In the genomic region with DNA sequence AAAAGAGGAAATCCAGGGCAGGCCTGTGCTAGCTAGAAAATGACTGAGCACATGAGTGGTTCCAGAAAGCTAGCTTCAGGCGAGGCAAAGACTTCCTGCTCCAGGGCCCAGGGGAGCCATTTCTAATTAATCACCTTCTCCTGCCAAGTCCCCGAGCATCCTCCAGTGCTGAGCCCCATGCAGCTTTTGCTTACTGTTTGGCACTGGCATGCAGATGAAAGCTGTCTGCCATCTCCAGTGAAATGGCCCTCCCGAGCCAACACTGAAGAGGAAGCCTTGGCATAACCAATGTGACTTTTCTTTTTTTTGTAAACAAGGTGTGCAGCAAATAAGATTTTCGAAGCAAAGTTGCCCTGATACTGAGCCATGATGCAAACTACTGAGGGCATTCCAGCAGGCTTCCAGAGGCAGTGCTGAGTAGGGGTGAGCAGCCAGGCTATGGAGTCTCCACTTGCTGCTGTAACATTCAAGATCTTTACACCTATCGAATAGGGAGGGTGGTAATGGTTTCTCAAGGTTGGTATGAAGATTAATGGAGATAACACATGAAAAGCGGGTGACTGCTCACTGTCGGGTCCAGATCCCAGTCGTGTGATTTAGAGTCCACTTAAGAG, we compare ENCODE assay signal across 8 mouse cellular contexts.
DNase-seq lines count a peak whose midpoint lies in the region; ATAC-seq lines count a peak whose summit lies in the region.
"Had no signal": no experiment of that assay in that cellular context is flagged by ENCODE, and none has a peak within 500 bp of the region (broad histone marks: within the 10 kb centered on the region; RNA-seq: fewer than 3 reads in every experiment).

No protein-coding gene starts in this region.

- no peaks in the 10 kb centered on the region for H3K36me3 ChIP-seq in midbrain, embryonic 14.5 days (ENCODE audit: control insufficient read depth, insufficient read depth, low read length)
- H3K36me3 ChIP-seq in midbrain, embryonic 16.5 days (ENCODE audit: control insufficient read depth, insufficient read depth, low read length) = no peaks in the 10 kb centered on the region
- no peaks in the 10 kb centered on the region for H3K36me3 ChIP-seq in hindbrain, embryonic 15.5 days
- H3K36me3 ChIP-seq: heart, embryonic 13.5 days had no signal

- H3K9me3 ChIP-seq in midbrain, embryonic 14.5 days (ENCODE audit: control insufficient read depth, low read length) = no peaks in the 10 kb centered on the region
- H3K9me3 ChIP-seq in midbrain, embryonic 16.5 days (replicated peaks; ENCODE audit: control insufficient read depth, low read length, poor library complexity, severe bottlenecking) = no peaks in the 10 kb centered on the region
- H3K9me3 ChIP-seq in hindbrain, embryonic 15.5 days = no peaks in the 10 kb centered on the region
- H3K9me3 ChIP-seq: heart, embryonic 13.5 days had no signal

- H3K4me1 ChIP-seq in midbrain, embryonic 14.5 days (ENCODE audit: control insufficient read depth, insufficient read depth, low read length) = 0 out of 2 replicates have a peak, but pooled peaks cover 4% of the 10 kb centered on the region
- no peaks in the 10 kb centered on the region for H3K4me1 ChIP-seq in midbrain, embryonic 16.5 days (ENCODE audit: control insufficient read depth, insufficient read depth, low read length)
- peaks cover 5% of the 10 kb centered on the region; the same call in 1 of the 2 replicates for H3K4me1 ChIP-seq in hindbrain, embryonic 15.5 days (replicated peaks)
- H3K4me1 ChIP-seq: heart, embryonic 13.5 days had no signal

- no peak overlapping the region for H3K9ac ChIP-seq in midbrain, embryonic 14.5 days (replicated peaks; ENCODE audit: low read length)
- H3K9ac ChIP-seq in midbrain, embryonic 16.5 days (ENCODE audit: low read depth, low read length) = no peak overlapping the region
- no peak overlapping the region for H3K9ac ChIP-seq in hindbrain, embryonic 15.5 days
- H3K9ac ChIP-seq: heart, embryonic 13.5 days had no signal

- DNase-seq in midbrain, embryonic 14.5 days = peak; percentile 45
- DNase-seq in cerebellum, adult 9-10 months = peak; percentile 61
- peak; percentile 26 for DNase-seq in retina, embryonic 14.5 days (ENCODE audit: low spot score)
- no peak for DNase-seq in frontal cortex, postnatal 14 days (ENCODE audit: low spot score in 2 of 2)
- no peak for DNase-seq in ovary, postnatal 10 days (ENCODE audit: low spot score)

- no peaks in the 10 kb centered on the region for H3K27me3 ChIP-seq in midbrain, embryonic 14.5 days (ENCODE audit: control insufficient read depth, insufficient read depth, low read length)
- no peaks in the 10 kb centered on the region for H3K27me3 ChIP-seq in midbrain, embryonic 16.5 days (ENCODE audit: control insufficient read depth, insufficient read depth, low read depth, low read length)
- no peaks in the 10 kb centered on the region for H3K27me3 ChIP-seq in hindbrain, embryonic 15.5 days
- H3K27me3 ChIP-seq: heart, embryonic 13.5 days had no signal

- H3K4me2 ChIP-seq in midbrain, embryonic 14.5 days (ENCODE audit: low read length) = no peak overlapping the region
- H3K4me2 ChIP-seq in midbrain, embryonic 16.5 days (ENCODE audit: low read length) = no peak overlapping the region
- H3K4me2 ChIP-seq in hindbrain, embryonic 15.5 days = no peak overlapping the region
- H3K4me2 ChIP-seq: heart, embryonic 13.5 days had no signal

- H3K4me3 ChIP-seq in midbrain, embryonic 14.5 days (replicated peaks; ENCODE audit: low read depth, low read length) = no peak overlapping the region
- H3K4me3 ChIP-seq in midbrain, embryonic 16.5 days (ENCODE audit: low read depth, low read length) = no peak overlapping the region
- H3K4me3 ChIP-seq in hindbrain, embryonic 15.5 days = no peak overlapping the region
- H3K4me3 ChIP-seq: heart, embryonic 13.5 days had no signal

- ATAC-seq in midbrain, embryonic 14.5 days (ENCODE audit: low FRiP score, low TSS enrichment) = no peak
- no peak for ATAC-seq in midbrain, embryonic 16.5 days
- ATAC-seq in hindbrain, embryonic 15.5 days (ENCODE audit: low FRiP score, low read depth) = peak; percentile 79

- WGBS in midbrain, embryonic 14.5 days = 81% methylated on average over 8 of the region's 8 CpGs
- WGBS in midbrain, embryonic 16.5 days = 75% methylated on average over 8 of the region's 8 CpGs
- WGBS in hindbrain, embryonic 15.5 days = 63% methylated on average over 8 of the region's 8 CpGs

- H3K27ac ChIP-seq in midbrain, embryonic 14.5 days (replicated peaks; ENCODE audit: low read depth, low read length) = no peak overlapping the region
- H3K27ac ChIP-seq in midbrain, embryonic 16.5 days (ENCODE audit: low read length) = no peak overlapping the region
- H3K27ac ChIP-seq in hindbrain, embryonic 15.5 days (replicated peaks) = no peak overlapping the region
- H3K27ac ChIP-seq: heart, embryonic 13.5 days had no signal

Comparison
In these comparisons a context has a peak if more than half of its experiments do, and no peak if none do; other contexts are left out.
1. DNase-seq: peak in midbrain, embryonic 14.5 days (single experiment), cerebellum, adult 9-10 months (single experiment) and retina, embryonic 14.5 days (single experiment); none in frontal cortex, postnatal 14 days (0 of 2) and ovary, postnatal 10 days (single experiment).